Mouse (Mus musculus) midbrain, embryonic 15.5 days (tissue): ENCODE measurements around the gene Zfp777. TPM values are rescaled to one million over a fixed set of nuclear protein-coding genes. Genes with fewer than 3 reads are reported as not detected.
A peak's percentile ranks its signal among the peaks of the same experiment; 100 is the strongest.

ENCODE experiments used
- ATAC-seq: fragments of 200-750 bp; cut with Nextera tagmentation; replicated peaks from 2 replicates; pipeline ENCODE4 v1.8.0; 2017; ENCODE audit warnings: moderate TSS enrichment
- H3K27ac ChIP-seq: fragments of 300-500 bp; sonication (generic); 2 replicates; pipeline ENCODE4 v1.5.1; 2015; ENCODE audit warnings: mild to moderate bottlenecking, inconsistent platforms
- H3K27me3 ChIP-seq: fragments of 300-500 bp; sonication (generic); replicated peaks from 2 replicates; pipeline ENCODE4 v1.6.1; 2015; ENCODE audit warnings: inconsistent platforms
- H3K36me3 ChIP-seq: fragments of 300-500 bp; sonication (generic); replicated peaks from 2 replicates; pipeline ENCODE4 v1.6.1; 2015; ENCODE audit warnings: inconsistent platforms
- H3K4me1 ChIP-seq: fragments of 300-500 bp; sonication (generic); 2 replicates; pipeline ENCODE4 v1.6.1; 2015; ENCODE audit warnings: inconsistent platforms
- H3K4me2 ChIP-seq: fragments of 300-500 bp; sonication (generic); 2 replicates; pipeline ENCODE4 v1.6.1; 2015; ENCODE audit warnings: inconsistent platforms, mild to moderate bottlenecking, moderate library complexity
- H3K4me3 ChIP-seq: fragments of 300-500 bp; sonication (generic); 2 replicates; pipeline ENCODE4 v1.5.1; 2015; ENCODE audit warnings: mild to moderate bottlenecking, inconsistent platforms
- H3K9ac ChIP-seq: fragments of 300-500 bp; sonication (generic); 2 replicates; pipeline ENCODE4 v1.6.1; 2015; ENCODE audit warnings: mild to moderate bottlenecking, inconsistent platforms
- H3K9me3 ChIP-seq: fragments of 300-500 bp; sonication (generic); 2 replicates; pipeline ENCODE4 v1.6.1; 2016; ENCODE audit warnings: inconsistent platforms
- WGBS: fragments of 180-500 bp; shearing (Covaris S2); methylation state at CpG from one replicate; pipeline ENCODE4 v1.1.7; 2015; ENCODE audit warnings: mixed read lengths; 5-methylcytosine and 5-hydroxymethylcytosine counted together
- polyA plus RNA-seq: library from polyadenylated mRNA; unstranded; fragments of >200 nt; fragmentation: Nextera tagmentation; extraction: Ambion mirVana; gene quantifications from 2 replicates; pipeline ENCODE4 v1.2.1, GENCODE M21; 2015

Zfp777 gene
- polyA plus RNA-seq, 1 experiment from 2014 or later, result 15.1 TPM

DNA sequence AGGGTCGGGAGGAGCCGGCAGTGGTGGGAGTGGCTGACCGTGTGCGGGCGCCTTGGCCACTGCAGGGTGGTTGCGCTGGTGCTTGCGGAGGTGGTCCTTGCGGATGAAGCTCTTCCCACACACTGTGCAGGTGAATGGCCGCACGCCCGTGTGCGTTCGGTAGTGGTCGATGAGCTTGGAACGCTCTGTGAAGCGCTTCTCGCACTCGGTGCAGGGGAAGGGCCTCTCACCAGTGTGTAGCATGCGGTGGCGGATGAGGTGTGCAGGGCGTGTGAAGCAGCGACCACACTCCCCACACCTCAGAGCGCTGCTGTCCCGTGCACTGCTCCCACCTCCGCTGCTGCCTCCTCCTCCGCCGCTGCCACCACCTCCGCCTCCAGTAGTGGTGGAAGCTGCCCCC lies 15.2 kb upstream of the Zfp777 start:
- H3K9ac ChIP-seq, result no peak overlapping the region
- no peaks in the 10 kb centered on the region for H3K9me3 ChIP-seq
- ATAC-seq, result peak; percentile 34
- H3K4me1 ChIP-seq, result no peaks in the 10 kb centered on the region
- 95% methylated on average over 28 of the region's 28 CpGs for WGBS
- H3K4me3 ChIP-seq, result no peak overlapping the region
- no peak overlapping the region for H3K27ac ChIP-seq
- H3K27me3 ChIP-seq, result no peaks in the 10 kb centered on the region
- H3K4me2 ChIP-seq, result no peak overlapping the region
- peaks cover 31% of the 10 kb centered on the region for H3K36me3 ChIP-seq

DNA sequence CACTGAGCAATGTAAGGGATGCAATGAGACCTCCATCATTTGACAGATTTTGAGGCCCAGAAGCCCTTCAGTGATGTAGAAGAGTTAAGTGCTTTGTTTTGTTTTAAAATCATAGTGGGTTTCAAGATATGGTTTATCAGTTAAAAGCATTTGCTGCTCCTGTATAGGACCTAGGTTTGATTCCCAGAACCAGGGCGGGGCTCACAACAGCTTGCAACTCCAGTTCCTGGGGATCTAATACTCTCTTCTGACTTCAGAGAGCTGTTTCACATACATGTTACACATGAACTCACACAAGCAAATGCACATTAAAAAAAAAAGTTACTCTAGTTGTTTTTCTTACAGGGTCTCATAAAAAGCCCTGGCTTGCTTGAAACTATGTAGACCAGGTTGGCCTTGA lies 12.2 kb upstream of the Zfp777 start:
- no peak overlapping the region for H3K9ac ChIP-seq
- no peak overlapping the region for H3K27ac ChIP-seq
- H3K4me2 ChIP-seq, result no peak overlapping the region
- WGBS, result 95% methylated on average over 1 of the region's 1 CpGs
- H3K4me1 ChIP-seq, result no peaks in the 10 kb centered on the region
- no peaks in the 10 kb centered on the region for H3K27me3 ChIP-seq
- no peak overlapping the region for H3K4me3 ChIP-seq
- no peak for ATAC-seq
- no peaks in the 10 kb centered on the region for H3K9me3 ChIP-seq
- H3K36me3 ChIP-seq, result peaks cover 31% of the 10 kb centered on the region

DNA sequence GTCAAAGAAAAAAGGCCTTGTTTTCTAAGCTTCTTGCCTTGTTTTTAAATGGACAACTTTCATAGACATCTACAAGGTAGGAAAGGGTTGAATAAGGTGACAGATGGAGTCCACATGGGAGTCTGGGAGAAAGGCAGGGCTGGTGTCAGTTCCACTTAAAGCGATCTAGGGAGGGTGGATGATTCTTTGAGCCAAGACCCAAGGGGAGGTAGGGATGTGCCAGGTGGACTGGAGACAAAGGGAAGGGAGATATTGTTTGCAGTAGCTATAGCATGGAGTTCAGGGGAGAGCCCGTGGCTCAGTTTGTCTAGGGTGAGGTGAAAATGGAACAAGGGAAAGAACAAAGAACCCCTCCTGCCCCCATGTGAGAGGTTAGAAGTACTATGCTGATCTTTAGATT lies 11.7 kb upstream of the Zfp777 start:
- H3K9me3 ChIP-seq, result no peaks in the 10 kb centered on the region
- no peak overlapping the region for H3K27ac ChIP-seq
- peaks cover 26% of the 10 kb centered on the region for H3K36me3 ChIP-seq
- H3K9ac ChIP-seq, result no peak overlapping the region
- H3K27me3 ChIP-seq, result no peaks in the 10 kb centered on the region
- ATAC-seq, result no peak
- H3K4me1 ChIP-seq, result no peaks in the 10 kb centered on the region
- no peak overlapping the region for H3K4me2 ChIP-seq
- no peak overlapping the region for H3K4me3 ChIP-seq
- 64% methylated on average over 2 of the region's 2 CpGs for WGBS

DNA sequence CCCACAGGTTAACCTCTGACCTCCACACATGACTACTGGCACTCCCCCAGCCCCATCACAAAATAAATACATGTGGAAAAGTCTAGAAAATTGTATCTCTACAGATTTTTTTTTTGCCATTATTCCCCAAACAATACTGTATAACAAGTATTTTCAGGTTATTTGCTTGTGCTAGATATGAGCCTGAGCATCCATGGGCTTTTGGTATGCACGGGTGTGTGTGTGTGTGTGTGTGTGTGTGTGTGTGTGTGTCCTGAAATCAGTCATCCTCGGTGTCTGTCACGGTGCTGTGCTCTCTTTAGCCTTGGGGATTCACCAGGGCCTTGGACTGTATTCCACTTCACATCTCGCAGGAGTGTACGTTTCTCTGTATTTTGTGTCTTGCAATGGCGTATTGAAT lies 3.4 kb upstream of the Zfp777 start:
- H3K4me2 ChIP-seq, result no peak overlapping the region
- no peak overlapping the region for H3K27ac ChIP-seq
- H3K36me3 ChIP-seq, result no peaks in the 10 kb centered on the region
- no peaks in the 10 kb centered on the region for H3K9me3 ChIP-seq
- H3K4me3 ChIP-seq, result no peak overlapping the region
- no peak overlapping the region for H3K9ac ChIP-seq
- no peaks in the 10 kb centered on the region for H3K27me3 ChIP-seq
- no peak for ATAC-seq
- 82% methylated on average over 6 of the region's 6 CpGs for WGBS
- H3K4me1 ChIP-seq, result peaks cover 13% of the 10 kb centered on the region

DNA sequence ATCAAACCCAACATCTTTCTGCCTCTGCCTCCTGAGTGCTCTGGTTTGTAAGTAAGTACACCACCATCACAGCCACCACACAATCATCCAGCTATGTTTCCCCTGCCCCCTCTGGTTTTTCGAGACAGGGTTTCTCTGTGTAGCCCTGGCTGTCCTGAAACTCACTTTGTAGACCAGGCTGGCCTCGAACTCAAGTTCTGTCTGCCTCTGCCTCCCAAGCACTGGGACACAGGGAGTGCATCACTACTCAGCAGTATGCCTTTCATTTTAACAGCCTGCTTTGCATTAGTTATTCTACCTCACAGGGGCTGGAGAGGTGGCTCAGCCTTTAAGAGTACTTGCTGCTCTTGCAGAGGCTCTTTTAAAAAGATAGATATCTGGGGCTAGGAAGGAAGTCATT lies 3.0 kb upstream of the Zfp777 start:
- H3K4me1 ChIP-seq, result peaks cover 17% of the 10 kb centered on the region
- no peak overlapping the region for H3K27ac ChIP-seq
- no peak overlapping the region for H3K4me2 ChIP-seq
- H3K9me3 ChIP-seq, result no peaks in the 10 kb centered on the region
- H3K4me3 ChIP-seq, result no peak overlapping the region
- H3K36me3 ChIP-seq, result no peaks in the 10 kb centered on the region
- WGBS, result 85% methylated on average over 2 of the region's 2 CpGs
- no peak overlapping the region for H3K9ac ChIP-seq
- H3K27me3 ChIP-seq, result no peaks in the 10 kb centered on the region
- no peak for ATAC-seq

DNA sequence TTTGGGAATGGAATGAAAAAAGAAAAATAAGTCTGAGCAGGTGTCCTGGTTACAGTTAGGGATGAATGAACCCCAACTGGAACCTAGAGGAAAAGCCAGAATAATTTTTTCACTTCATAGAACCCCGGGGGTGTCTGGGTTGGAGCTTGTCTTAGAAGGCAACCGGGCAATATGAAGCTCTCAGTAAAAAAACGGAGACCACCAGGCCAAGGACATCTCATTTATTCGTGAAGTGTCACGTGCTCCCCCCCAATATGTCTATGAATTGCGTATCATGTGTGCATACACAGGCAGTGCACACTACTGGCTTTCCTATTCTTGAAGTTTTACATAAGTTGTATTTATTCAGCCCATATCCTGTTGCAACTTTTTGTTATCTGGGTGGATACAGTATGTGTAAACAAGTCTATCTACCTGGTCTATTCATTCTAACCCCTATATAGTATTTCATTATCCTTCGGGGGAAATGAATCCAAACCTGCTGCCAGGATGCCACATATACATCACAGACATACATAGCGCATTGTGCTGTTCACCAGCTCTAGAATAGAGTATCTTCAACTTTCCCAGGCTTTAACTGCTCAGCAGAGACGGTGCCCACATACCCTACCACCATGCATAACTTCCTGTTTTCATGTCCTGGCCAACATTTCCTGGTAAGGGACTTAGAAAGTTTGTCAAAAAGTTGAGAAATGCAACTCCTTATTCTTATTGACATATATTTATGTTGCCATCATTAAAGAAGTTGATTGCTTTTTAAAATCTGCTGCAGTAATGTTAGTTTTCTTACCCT lies 758 bp upstream of the Zfp777 start:
- Histone ChIP-seq H3K4me1 (peaks cover 22% of the 10 kb centered on the region), H3K9me3 (no peaks in the 10 kb centered on the region), H3K9ac (peak overlapping the region; percentile 85), H3K27me3 (no peaks in the 10 kb centered on the region), H3K36me3 (no peaks in the 10 kb centered on the region), H3K4me2 (peak overlapping the region; percentile 87), H3K27ac (peak overlapping the region; percentile 90), H3K4me3 (peak overlapping the region; percentile 88)
- WGBS, result 50% methylated on average over 9 of the region's 9 CpGs
- ATAC-seq, result no peak

DNA sequence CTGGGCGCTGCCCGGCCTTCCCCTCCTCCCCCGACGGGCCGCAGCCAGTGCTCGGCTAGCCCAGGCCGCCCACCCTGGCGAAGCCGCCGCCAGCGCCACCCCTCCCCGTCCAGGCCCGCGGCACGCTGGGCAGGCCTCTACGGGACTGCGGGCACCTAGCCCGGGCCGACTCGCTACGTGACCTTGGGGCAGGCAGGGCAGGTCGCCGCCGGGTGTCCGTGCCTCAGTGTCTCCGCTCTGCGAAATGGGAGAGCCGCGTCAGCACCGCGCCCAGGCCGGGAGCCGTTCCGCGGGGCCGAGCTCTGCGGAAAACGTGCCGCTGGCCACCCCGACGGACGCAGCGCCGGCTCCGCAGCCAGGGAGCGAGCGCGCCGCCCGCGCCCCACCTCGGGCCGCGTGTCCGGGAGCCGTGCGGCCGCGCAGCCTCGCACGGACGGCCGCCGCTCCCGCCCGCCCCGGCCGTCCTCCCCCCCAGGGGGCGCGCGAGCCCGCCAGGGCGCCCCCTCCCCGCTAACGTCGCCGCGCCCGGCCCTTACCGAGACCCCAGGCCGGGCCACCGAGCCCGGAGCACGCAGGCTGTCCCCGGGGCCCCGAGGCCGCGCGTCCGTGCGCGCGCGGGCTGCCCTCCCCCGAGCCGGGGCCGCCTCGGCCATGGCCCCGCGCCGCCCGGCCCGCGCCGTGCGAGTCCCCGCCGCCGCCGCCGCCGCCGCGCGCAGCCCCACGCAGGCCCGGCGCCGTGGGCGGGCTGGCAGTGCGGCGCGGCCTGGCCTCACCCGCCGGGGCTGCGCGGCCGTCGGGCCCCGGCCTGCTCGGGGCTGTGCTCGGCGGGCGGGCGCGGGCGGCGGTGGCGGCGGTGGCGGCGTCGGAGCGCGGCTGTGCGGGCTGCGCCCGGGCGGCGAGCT lies 1.0 kb downstream of the Zfp777 start:
- Histone ChIP-seq H3K9ac (peak overlapping the region; percentile 85), H3K36me3 (no peaks in the 10 kb centered on the region; the same call in 1 of the 2 replicates), H3K9me3 (no peaks in the 10 kb centered on the region), H3K27me3 (no peaks in the 10 kb centered on the region), H3K4me2 (peak overlapping the region; percentile 87), H3K4me3 (peak overlapping the region; percentile 88), H3K4me1 (peaks cover 22% of the 10 kb centered on the region), H3K27ac (peak overlapping the region; percentile 90)
- ATAC-seq, result peak; percentile 80
- under 1% methylated on average over 84 of the region's 150 CpGs for WGBS

DNA sequence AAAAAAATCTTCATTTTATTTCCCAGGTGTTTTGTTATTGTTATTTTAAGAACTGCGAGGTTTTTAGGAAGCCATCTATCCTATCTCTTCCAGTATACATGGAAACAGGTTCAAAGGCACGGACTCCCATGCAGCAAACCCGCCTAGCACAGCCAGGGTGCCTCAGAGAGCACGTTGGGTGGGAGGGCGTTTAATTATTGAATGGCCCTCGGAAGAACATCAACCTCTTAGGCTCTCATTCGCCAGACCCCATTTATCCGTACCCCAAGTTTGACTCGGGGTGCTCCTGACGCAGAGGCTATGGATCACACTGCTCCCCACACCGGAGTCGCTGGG lies 1.6 kb downstream of the Zfp777 start:
- peak overlapping the region; percentile 87 for H3K4me2 ChIP-seq
- H3K36me3 ChIP-seq, result peaks cover 3% of the 10 kb centered on the region; the same call in 1 of the 2 replicates
- H3K9ac ChIP-seq, result peak overlapping the region; percentile 85
- H3K4me1 ChIP-seq, result peaks cover 22% of the 10 kb centered on the region
- H3K27me3 ChIP-seq, result no peaks in the 10 kb centered on the region
- 5% methylated on average over 12 of the region's 12 CpGs for WGBS
- peak overlapping the region; percentile 90; the same call in 1 of the 2 replicates for H3K27ac ChIP-seq
- ATAC-seq, result peak; percentile 16
- no peaks in the 10 kb centered on the region for H3K9me3 ChIP-seq
- peak overlapping the region; percentile 88 for H3K4me3 ChIP-seq

DNA sequence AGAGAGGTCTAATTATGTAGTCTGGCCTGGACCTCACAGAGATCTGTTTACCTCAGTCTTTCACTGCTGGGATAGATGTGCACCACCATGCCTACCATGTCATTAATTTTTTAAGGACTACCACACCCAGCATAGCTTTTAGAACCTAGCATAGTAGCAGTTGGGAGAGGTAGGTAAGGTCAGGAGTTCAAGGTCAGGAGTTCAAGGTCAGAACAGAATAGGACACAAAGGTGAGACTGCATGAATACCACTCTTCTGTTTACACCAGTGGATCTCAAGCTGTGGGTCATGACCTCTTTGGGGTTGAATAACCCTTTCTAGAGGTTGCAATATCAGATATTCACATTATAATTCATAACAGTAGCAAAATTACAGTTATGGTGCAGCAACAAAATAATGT lies 16.1 kb downstream of the Zfp777 start:
- Histone ChIP-seq H3K4me2 (no peak overlapping the region), H3K9ac (no peak overlapping the region), H3K27me3 (no peaks in the 10 kb centered on the region), H3K9me3 (no peaks in the 10 kb centered on the region), H3K27ac (no peak overlapping the region), H3K4me3 (no peak overlapping the region), H3K36me3 (peaks cover 61% of the 10 kb centered on the region), H3K4me1 (no peaks in the 10 kb centered on the region)
- ATAC-seq, result no peak

DNA sequence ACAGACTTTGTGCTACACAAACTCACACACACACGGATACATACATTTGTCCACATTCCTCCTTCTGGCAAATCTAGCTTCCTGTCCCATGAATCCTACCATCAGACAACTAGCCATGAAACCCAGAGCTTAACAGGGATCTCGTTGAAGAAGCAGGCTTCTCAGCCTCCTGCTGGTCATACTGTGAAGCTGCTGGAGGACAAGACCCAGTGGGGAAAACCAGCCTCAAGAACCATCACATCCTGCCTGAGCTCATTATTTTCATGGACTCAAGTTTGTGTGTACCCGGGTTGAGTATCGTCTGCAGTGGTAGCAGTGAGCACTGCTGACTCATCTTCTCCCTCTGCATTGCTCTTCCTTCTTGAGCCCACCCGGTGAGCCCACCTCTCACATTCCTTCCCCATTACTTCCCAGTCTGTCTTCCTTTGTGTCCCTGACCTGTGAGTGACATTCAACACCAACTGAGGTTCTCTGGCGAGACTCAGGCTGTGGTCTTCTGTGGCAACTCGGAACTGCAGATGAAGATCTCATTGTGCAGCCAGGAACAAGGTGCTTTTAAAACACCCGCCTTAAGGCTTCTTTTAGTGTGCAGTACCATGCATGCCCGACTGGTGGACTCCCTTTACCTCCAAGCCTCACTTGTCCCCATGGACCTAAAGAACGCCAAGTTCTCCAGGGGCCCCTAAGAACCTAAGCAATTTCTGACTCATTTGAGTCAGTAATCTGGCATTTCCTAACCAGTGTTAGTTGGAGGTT lies 22.6 kb downstream of the Zfp777 start:
- Histone ChIP-seq H3K4me3 (no peak overlapping the region), H3K4me1 (no peaks in the 10 kb centered on the region), H3K9me3 (peaks cover 18% of the 10 kb centered on the region; the same call in 1 of the 2 replicates), H3K27ac (no peak overlapping the region), H3K9ac (no peak overlapping the region), H3K4me2 (no peak overlapping the region), H3K27me3 (no peaks in the 10 kb centered on the region), H3K36me3 (peaks cover 72% of the 10 kb centered on the region)
- 83% methylated on average over 10 of the region's 10 CpGs for WGBS
- no peak for ATAC-seq

DNA sequence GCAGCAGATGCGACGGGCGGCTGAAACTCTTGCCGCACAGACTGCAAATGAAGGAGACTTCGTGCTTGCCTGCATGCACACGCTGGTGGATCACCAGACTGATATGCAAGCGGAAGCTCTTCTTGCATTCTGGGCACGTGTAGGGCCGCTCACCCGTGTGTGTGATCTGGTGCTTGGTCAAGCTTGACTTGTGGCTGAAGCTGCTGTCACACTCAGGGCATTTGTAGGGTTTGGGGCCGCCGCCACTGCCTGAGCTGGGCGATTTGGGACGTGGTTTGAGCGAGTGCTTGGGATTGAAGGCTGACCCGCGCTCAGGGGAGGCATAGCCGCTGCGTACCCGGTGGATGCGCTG lies 23.7 kb downstream of the Zfp777 start:
- Histone ChIP-seq H3K27me3 (no peaks in the 10 kb centered on the region), H3K9me3 (peaks cover 18% of the 10 kb centered on the region; the same call in 1 of the 2 replicates), H3K9ac (no peak overlapping the region), H3K27ac (no peak overlapping the region), H3K4me1 (peaks cover 6% of the 10 kb centered on the region; the same call in 1 of the 2 replicates), H3K36me3 (peaks cover 66% of the 10 kb centered on the region), H3K4me3 (no peak overlapping the region), H3K4me2 (peak overlapping the region; percentile 8; the same call in 1 of the 2 replicates)
- peak; percentile 38; the same call in 1 of the 2 replicates for ATAC-seq
- WGBS, result 69% methylated on average over 21 of the region's 21 CpGs
